Mouse (Mus musculus): ENCODE results near the gene Mast2.

- no peak for TF ChIP-seq CTCF (IDR thresholded peaks at IDR 0.05; ENCODE audit: control insufficient read depth, insufficient read depth, insufficient replicate concordance, low read depth, low read length)
- TF ChIP-seq POLR2A (IDR thresholded peaks at IDR 0.05; ENCODE audit: control insufficient read depth, low read depth, low read length) = no peak
Observed at GRCm38 (mm10) chr4:116300878-116301355, 163.1 kb downstream of the Mast2 start.
